Mouse (Mus musculus) embryo, embryonic 10.5 days (tissue): ENCODE measurements at regions not wholly inside any gene's neighbourhood (a gene's known extent, or its start where the extent isn't known, plus 50 kb on each side); places are given as distances from the start of the nearest gene placed in this dataset.
"Not testable (repeated sequence)": the region's sequence is repeated elsewhere in the genome, so short reads cannot be mapped to it uniquely, and the experiment has no call there.

Experiments used
- DNase-seq: peaks from one replicate; pipeline ENCODE4 v3.0.0-alpha.2; 2015; ENCODE audit warnings: low spot score

DNA sequence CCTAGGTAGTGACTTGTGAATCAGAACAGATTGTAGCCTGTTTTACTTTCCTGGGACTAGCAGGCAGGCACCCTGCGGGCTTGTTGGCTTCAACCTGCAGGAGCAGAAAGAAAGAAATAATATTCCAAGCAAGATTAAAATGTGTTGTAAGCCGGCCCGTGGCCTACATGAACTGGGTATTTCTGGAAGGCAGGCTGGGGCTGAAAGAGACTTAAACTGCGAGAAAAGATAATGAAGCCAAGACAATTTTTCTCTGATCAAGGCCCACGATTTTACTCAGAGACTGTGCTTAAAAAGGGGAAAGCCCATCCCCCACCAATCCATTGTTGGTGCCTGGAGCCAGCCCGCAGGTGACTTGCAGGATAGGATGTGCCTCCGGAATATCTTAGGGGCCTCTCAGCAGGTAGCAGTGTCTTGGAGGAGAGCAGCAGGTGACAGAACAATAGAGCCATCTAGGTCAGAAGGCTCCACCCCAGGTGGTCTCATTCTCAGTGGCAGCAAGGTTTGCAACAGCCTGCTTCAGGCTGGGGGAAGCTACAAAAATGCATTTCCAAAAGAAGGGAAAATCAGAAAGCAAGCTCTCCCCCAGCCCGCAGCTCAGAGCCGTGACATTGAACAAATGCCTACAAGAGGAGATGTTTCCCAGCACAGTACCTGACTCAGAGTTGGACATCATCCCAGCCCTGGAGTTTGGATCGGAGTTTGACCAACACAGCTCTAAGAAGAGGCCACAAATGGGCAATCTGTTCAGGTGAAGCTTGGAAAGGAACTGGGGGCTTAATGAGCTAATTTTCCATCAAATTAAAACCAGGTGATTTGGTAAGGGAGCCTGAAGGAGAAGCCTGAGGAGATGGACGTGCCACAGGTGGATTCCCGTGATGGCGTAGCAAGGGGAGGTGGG, 121.4 kb upstream of the Slc1a3 start:
- DNase-seq: no peak

DNA sequence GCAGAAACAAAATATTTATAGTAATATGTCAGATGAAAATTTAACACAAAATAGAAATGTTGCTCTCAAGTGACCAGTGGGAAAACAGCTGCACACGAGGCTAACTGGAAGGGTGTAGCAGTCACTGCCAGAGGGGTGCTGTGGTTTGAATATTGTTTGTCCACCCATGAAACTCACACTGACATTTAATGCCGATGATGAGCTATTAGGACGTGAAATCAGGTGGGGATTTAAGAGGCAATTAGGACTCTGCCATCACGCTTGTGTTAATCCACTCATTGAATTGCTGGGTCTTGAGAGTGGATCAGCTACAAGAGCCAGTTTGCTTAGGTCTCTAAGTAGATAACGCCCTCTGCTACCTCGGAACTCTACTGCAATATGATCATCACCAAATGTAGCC, 114.3 kb upstream of the Slc1a3 start:
- DNase-seq: no peak

GRCm38 (mm10) chr15:8822795-8823194, 112.2 kb upstream of the Slc1a3 start:
- not testable (repeated sequence) for DNase-seq

DNA sequence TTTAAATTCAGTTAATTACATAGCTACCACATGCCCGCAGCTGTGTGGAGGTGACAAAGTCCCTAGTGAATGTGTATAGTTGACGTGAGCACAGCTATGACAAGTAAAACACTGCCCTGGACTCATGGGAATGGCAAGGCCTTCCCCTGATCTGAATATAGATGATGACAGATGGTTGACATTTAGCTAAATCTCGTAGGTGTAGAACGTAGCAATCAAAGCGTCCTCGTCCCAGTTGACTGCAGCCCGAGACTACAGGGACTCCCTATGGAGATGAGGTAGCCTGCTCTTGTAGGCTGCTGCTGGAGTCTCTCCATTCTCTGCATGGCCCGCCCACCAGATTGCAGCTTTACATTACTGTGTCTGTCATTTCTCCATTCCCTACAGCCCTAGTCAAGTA, 107.0 kb upstream of the Slc1a3 start:
- no peak for DNase-seq

DNA sequence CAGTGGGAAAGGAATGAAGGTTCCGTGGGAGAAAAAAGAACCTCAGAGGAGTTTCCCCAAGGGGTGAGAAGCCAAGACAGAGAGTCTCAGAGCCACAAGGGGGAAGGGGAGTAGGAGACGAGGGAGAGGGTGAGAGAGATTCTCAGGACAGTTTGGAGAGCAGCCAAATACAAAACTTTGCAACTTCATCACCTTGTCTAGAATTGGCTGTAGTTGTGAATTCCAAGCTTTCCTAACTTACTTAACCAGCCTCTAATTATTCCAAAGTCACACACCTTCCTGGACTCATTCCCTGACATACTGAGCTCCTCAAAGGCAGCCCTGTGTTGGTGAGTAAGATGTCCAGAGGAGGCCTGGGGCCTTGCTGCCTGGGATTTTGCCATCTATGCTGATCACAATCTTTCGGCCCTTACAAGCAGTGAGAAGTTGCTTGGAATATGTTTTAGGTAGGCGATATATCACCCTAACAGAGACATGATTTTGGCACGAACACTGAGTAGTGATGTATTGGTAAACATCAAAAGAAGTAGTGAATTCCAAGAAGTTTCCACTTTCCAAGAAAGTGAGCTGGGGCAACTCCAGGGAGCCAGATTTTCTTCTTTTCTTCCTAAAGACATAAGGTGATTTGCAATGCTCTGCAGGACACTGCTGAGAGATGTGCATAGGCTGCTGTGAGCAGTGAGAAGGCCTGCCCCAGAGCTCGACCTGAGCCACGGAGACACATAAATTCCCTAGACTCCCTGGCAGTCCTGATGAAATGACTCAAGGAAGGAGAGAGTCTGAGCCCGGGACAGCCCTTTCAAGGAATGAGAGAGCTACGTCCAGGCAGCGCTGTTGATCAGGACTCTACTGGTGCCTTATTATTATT, 106.2 kb upstream of the Slc1a3 start:
- DNase-seq: no peak

DNA sequence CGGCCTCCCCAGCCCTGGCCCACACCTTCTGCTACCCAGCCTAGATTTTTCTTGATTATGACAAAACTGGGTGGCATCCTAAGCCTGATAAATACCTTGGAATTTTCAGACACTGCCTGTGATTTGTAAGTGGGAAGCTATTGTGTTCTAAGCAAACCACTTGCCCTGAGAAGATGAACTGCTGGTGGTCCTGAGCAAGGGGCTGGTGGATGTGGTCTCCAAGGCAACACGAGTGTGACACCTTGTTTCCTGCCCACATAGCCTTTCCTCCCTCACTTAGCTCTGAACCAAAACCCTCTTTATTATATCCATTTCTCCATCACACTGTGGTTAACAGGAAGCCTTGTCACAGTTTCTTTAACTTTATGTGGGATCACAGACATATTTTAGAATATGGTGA, 105.4 kb upstream of the Slc1a3 start:
- no peak for DNase-seq

- peak; percentile 39 for DNase-seq
Measured at GRCm38 (mm10) chr15:8815277-8815676, 104.7 kb upstream of the Slc1a3 start.

- peak; percentile 45 for DNase-seq
Measured at GRCm38 (mm10) chr15:8806354-8806753, 95.8 kb upstream of the Slc1a3 start.

GRCm38 (mm10) chr15:8805565-8805964, 95.0 kb upstream of the Slc1a3 start:
- not testable (repeated sequence) for DNase-seq

- peak; percentile 23 for DNase-seq
Measured at GRCm38 (mm10) chr15:8802058-8802457, 91.5 kb upstream of the Slc1a3 start.

DNA sequence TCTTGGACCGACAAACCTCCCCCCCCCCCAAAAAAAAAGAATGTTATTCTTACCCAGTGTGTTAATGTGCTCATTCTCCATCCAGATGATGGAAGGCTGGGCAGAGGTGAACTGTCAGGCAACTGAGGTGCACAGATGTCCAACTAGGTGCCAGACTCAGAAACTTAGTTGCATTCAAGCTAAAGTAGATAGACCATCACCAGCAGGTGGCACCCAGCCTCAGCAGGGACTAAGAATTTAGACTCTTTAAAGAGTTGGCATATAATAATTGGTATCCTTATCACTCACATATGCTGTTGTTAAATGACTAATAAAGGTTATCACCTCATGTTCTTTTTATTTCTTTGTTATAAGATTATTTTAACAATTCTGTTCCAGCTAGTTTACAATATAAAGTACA, 86.5 kb upstream of the Slc1a3 start:
- no peak for DNase-seq

GRCm38 (mm10) chr15:8792106-8792505, 81.5 kb upstream of the Slc1a3 start:
- DNase-seq: no peak

- DNase-seq: no peak
Measured at GRCm38 (mm10) chr15:8789924-8790323, 79.4 kb upstream of the Slc1a3 start.

DNA sequence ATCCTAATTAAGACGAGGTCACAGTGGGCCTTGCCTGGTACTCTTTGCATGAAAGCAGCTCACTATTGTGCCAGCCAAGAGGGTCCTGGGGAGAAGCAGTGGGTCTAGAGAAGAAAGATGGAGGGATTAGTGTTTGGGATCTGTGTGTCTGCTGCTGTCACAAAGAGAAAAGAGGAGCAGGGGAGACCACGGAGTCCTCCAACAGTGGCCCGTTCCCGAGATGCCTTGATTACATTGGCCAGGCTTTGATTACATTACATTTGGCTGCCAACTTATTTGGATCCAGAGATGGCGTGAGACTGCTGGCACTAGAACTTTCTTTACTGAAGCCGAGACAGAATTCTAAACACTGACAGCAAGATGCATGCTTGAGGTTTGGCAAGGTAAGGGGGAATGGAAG, 78.4 kb upstream of the Slc1a3 start:
- no peak for DNase-seq

DNA sequence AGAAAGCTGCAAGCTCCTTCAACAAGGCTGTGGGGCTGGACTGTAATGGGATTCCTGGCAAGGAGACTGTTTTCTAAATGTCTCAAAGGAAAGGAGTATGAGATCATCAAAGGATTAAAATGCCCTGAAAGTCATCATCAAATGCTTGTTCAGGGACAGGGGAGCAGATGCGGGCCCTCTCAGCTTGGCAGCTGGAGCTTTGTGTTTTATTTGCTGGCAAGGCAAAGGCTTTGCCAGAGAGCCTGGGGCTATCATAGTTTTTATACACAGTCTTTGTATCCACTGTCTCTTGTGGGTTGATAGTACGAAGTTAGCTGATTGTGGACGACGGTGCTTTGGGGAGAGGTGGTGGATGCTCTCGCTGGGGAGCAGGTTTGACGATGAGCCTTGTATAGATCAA, 75.0 kb upstream of the Slc1a3 start:
- no peak for DNase-seq

GRCm38 (mm10) chr15:8783567-8783966, 73.0 kb upstream of the Slc1a3 start:
- DNase-seq: no peak

DNA sequence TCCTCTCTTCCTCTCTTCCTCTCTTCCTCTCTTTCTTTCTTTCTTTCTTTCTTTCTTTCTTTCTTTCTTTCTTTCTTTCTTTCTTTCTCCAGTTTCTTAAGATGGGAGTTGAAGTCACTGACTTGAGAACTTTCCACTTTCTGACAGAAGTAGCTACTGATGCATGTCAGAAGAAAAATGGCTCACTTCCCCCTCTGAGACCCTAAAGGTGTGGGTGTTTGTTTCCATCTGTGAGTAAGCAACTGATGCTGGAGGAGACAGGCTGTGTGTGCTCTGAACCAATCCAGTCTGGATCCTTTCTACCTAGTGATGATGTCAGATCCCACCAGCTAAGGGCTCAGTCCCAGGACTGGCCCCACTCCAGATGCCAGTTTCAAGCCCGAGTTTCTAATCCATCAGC, 72.5 kb upstream of the Slc1a3 start:
- DNase-seq: no peak

GRCm38 (mm10) chr15:8782131-8782507, 71.6 kb upstream of the Slc1a3 start:
- no peak for DNase-seq

DNA sequence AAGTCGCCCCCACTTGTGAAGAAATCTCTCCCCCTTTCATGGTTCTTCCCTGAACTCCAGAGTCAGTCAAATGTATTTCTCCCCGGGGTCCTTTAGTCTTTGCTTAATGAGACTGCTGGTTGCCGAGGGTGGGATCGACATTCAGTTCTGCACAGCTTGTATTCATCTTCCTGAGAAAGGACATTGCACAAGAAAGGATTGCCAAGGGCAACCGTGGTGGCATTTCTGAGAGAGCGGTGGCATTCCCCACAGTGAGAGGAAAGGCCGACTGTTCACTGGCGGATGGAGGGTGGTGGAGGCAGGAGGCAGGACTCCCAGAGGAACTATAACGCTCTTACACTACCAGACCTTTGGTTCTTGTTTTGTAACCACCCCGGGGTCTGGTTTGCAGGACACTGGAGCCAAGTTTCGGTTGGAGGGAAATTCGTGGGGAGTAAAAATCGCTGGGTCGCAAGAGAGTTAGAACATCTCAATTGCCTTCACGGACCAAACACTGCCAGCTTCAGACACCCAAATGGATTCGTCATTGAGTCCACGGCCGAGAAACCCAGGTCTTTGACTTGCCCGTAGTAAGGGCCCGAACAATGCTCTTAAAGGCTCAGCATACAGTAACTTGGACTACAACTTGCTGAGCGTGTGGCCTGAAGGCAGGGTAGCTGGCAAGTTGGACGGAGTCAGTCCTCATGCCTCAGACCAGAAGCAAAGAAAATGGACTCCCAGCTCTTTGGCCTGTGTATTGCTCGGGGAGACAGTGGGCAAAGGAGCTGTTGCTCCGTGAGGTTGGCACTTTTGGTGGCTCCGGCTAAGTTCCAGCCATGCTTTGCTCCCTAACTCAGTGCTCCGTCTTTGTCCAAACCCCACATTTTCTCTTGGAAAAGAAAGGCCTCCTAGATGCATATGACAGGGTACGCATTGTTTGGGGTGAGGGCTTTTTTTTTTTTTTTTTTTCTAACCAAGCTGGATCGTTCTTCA, 70.9 kb upstream of the Slc1a3 start:
- peak; percentile 64 for DNase-seq

DNA sequence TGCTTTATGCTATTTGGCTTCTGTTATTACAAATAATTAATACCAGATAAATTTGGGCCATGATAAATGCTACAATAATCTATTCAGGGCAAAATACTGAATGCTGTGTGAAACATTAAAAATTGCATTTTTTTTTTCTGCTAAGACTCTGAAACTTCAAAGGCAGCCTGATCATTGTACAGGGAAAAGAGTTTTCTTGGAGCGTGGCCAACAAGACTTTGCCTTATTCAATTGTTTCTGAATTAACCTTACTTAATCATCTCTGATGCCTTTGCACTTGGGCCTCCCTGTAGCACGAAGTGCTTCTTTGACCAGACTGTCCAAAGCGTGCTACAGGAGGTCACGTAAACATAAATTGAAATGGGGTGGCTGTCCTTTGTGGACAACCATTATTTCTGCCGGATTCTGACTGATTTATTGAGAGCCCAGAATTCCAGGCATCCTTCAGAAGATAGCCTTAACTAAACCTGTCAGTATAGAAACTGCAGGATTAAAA, 69.9 kb upstream of the Slc1a3 start:
- peak; percentile 27 for DNase-seq
